Mouse (Mus musculus) embryonic facial prominence, embryonic 14.5 days (tissue): ENCODE measurements around the gene Cct5. TPM values are rescaled to one million over a fixed set of nuclear protein-coding genes. Genes with fewer than 3 reads are reported as not detected.
A peak's percentile ranks its signal among the peaks of the same experiment; 100 is the strongest.

Source experiments
- ATAC-seq: fragments of 200-750 bp; cut with Nextera tagmentation; 2 replicates; pipeline ENCODE4 v1.8.0; 2017; ENCODE audit warnings: low read depth, moderate number of reproducible peaks, moderate TSS enrichment
- DNase-seq: peaks from one replicate; pipeline ENCODE4 v3.0.0-alpha.2; 2015; ENCODE audit warnings: low spot score
- H3K27ac ChIP-seq: fragments of 300-500 bp; sonication (generic); replicated peaks from 2 replicates; pipeline ENCODE4 v1.5.1; 2014; ENCODE audit warnings: low read depth, mild to moderate bottlenecking, low read length, moderate library complexity
- H3K27me3 ChIP-seq: fragments of 300-500 bp; sonication (generic); replicated peaks from 2 replicates; pipeline ENCODE4 v1.6.1; 2014; ENCODE audit warnings: low read length; ENCODE audit not compliant: control insufficient read depth, insufficient read depth
- H3K36me3 ChIP-seq: fragments of 300-500 bp; sonication (generic); 2 replicates; pipeline ENCODE4 v1.6.1; 2014; ENCODE audit warnings: low read length, mixed read lengths; ENCODE audit not compliant: control insufficient read depth, insufficient read depth
- H3K4me1 ChIP-seq: fragments of 300-500 bp; sonication (generic); 2 replicates; pipeline ENCODE4 v1.6.1; 2014; ENCODE audit warnings: antibody characterized with exemption, low read length; ENCODE audit not compliant: control insufficient read depth, insufficient read depth
- H3K4me2 ChIP-seq: fragments of 300-500 bp; sonication (generic); 2 replicates; pipeline ENCODE4 v1.6.1; 2014; ENCODE audit warnings: low read depth, mild to moderate bottlenecking, low read length, moderate library complexity, mixed read lengths
- H3K4me3 ChIP-seq: fragments of 300-500 bp; sonication (generic); 2 replicates; pipeline ENCODE4 v1.5.1; 2014; ENCODE audit warnings: low read depth, mild to moderate bottlenecking, low read length
- H3K9ac ChIP-seq: fragments of 300-500 bp; sonication (generic); 2 replicates; pipeline ENCODE4 v1.6.1; 2014; ENCODE audit warnings: low read depth, mild to moderate bottlenecking, low read length, moderate library complexity, mixed read lengths
- H3K9me3 ChIP-seq: fragments of 300-500 bp; sonication (generic); 2 replicates; pipeline ENCODE4 v1.6.1; 2016; ENCODE audit warnings: low read length; ENCODE audit not compliant: control insufficient read depth
- WGBS: fragments of 180-500 bp; shearing (Covaris S2); extraction: QIAGEN DNeasy Blood & Tissue Kit; methylation state at CpG from one replicate; pipeline ENCODE4 v1.1.7; 2014; 5-methylcytosine and 5-hydroxymethylcytosine counted together
- polyA plus RNA-seq: library from polyadenylated mRNA; unstranded; fragments of >200 nt; fragmentation: Nextera tagmentation; extraction: Ambion mirVana; gene quantifications from 2 replicates; pipeline ENCODE4 v1.2.1, GENCODE M21; 2014

Gene Cct5
- polyA plus RNA-seq, 1 experiment from 2014 or later: 494 TPM

GRCm38 (mm10) chr15:31631396-31631858 lies 29.8 kb upstream of the Cct5 start:
- H3K36me3 ChIP-seq: no peaks in the 10 kb centered on the region
- H3K9me3 ChIP-seq: 0 out of 2 replicates have a peak, but pooled peaks cover 6% of the 10 kb centered on the region
- 0 out of 2 replicates have a peak overlapping the region, but pooled peaks have one; percentile 8 for H3K4me2 ChIP-seq
- peaks cover 4% of the 10 kb centered on the region for H3K4me1 ChIP-seq
- WGBS: 42% methylated on average over 12 of the region's 12 CpGs
- H3K27me3 ChIP-seq: no peaks in the 10 kb centered on the region
- no peak overlapping the region for H3K4me3 ChIP-seq
- H3K9ac ChIP-seq: no peak overlapping the region
- H3K27ac ChIP-seq: no peak overlapping the region
- DNase-seq (peak; percentile 64), ATAC-seq (peak; percentile 60)

- Histone ChIP-seq H3K27me3 (no peaks in the 10 kb centered on the region), H3K4me1 (peaks cover 4% of the 10 kb centered on the region), H3K36me3 (no peaks in the 10 kb centered on the region), H3K27ac (no peak overlapping the region), H3K9me3 (0 out of 2 replicates have a peak, but pooled peaks cover 6% of the 10 kb centered on the region), H3K9ac (no peak overlapping the region), H3K4me3 (no peak overlapping the region), H3K4me2 (no peak overlapping the region)
- ATAC-seq (no peak), DNase-seq (no peak)
- 78% methylated on average over 3 of the region's 3 CpGs for whole genome bisulfite sequencing
These were observed 28.0 kb upstream of the Cct5 start for GRCm38 (mm10) chr15:31629556-31629955.

GRCm38 (mm10) chr15:31628180-31628579 lies 26.6 kb upstream of the Cct5 start:
- DNase-seq (no peak), ATAC-seq (no peak)
- H3K4me2 ChIP-seq: no peak overlapping the region
- 71% methylated on average over 10 of the region's 10 CpGs for WGBS
- no peaks in the 10 kb centered on the region for H3K27me3 ChIP-seq
- no peaks in the 10 kb centered on the region for H3K9me3 ChIP-seq
- H3K4me3 ChIP-seq: no peak overlapping the region
- H3K9ac ChIP-seq: no peak overlapping the region
- no peak overlapping the region for H3K27ac ChIP-seq
- H3K36me3 ChIP-seq: peaks cover 4% of the 10 kb centered on the region; the same call in 1 of the 2 replicates
- H3K4me1 ChIP-seq: peaks cover 4% of the 10 kb centered on the region

- no peak for DNase-seq
These were observed 25.9 kb upstream of the Cct5 start for GRCm38 (mm10) chr15:31627277-31628154.

GRCm38 (mm10) chr15:31619521-31619920 lies 17.9 kb upstream of the Cct5 start:
- ATAC-seq (no peak), DNase-seq (peak; percentile 66)
- H3K9ac ChIP-seq: no peak overlapping the region
- H3K27ac ChIP-seq: no peak overlapping the region
- no peak overlapping the region for H3K4me2 ChIP-seq
- H3K36me3 ChIP-seq: peaks cover 23% of the 10 kb centered on the region
- no peaks in the 10 kb centered on the region for H3K4me1 ChIP-seq
- H3K4me3 ChIP-seq: no peak overlapping the region
- WGBS: 87% methylated on average over 8 of the region's 8 CpGs
- H3K9me3 ChIP-seq: no peaks in the 10 kb centered on the region
- no peaks in the 10 kb centered on the region for H3K27me3 ChIP-seq

More at GRCm38 (mm10) chr15:31627277-31628154, 25.9 kb upstream of the Cct5 start:
- no peaks in the 10 kb centered on the region for H3K27me3 ChIP-seq
- no peak overlapping the region for H3K4me3 ChIP-seq
- no peaks in the 10 kb centered on the region for H3K9me3 ChIP-seq
- H3K27ac ChIP-seq: peak overlapping the region; percentile 65
- peaks cover 4% of the 10 kb centered on the region for H3K4me1 ChIP-seq
- 27% methylated on average over 12 of the region's 12 CpGs for WGBS
- H3K9ac ChIP-seq: 0 out of 2 replicates have a peak overlapping the region, but pooled peaks have one; percentile 27
- H3K4me2 ChIP-seq: peak overlapping the region; percentile 30
- peaks cover 4% of the 10 kb centered on the region; the same call in 1 of the 2 replicates for H3K36me3 ChIP-seq
- ATAC-seq: no peak

- no peak overlapping the region for H3K9ac ChIP-seq
- no peaks in the 10 kb centered on the region for H3K27me3 ChIP-seq
- H3K4me2 ChIP-seq: no peak overlapping the region
- no peaks in the 10 kb centered on the region for H3K4me1 ChIP-seq
- DNase-seq (no peak), ATAC-seq (no peak)
- no peaks in the 10 kb centered on the region for H3K9me3 ChIP-seq
- 89% methylated on average over 9 of the region's 9 CpGs for WGBS
- no peak overlapping the region for H3K27ac ChIP-seq
- H3K4me3 ChIP-seq: no peak overlapping the region
- peaks cover 17% of the 10 kb centered on the region for H3K36me3 ChIP-seq
These were observed 15.7 kb upstream of the Cct5 start for GRCm38 (mm10) chr15:31617261-31617660.

GRCm38 (mm10) chr15:31614666-31615065 lies 13.1 kb upstream of the Cct5 start:
- no peaks in the 10 kb centered on the region for H3K4me1 ChIP-seq
- 35% methylated on average over 2 of the region's 2 CpGs for WGBS
- no peak overlapping the region for H3K4me2 ChIP-seq
- H3K36me3 ChIP-seq: peaks cover 12% of the 10 kb centered on the region
- ATAC-seq (no peak), DNase-seq (peak; percentile 26)
- H3K4me3 ChIP-seq: no peak overlapping the region
- no peaks in the 10 kb centered on the region for H3K9me3 ChIP-seq
- H3K27ac ChIP-seq: no peak overlapping the region
- no peak overlapping the region for H3K9ac ChIP-seq
- H3K27me3 ChIP-seq: no peaks in the 10 kb centered on the region

GRCm38 (mm10) chr15:31613826-31614453 lies 12.3 kb upstream of the Cct5 start:
- Histone ChIP-seq H3K9ac (no peak overlapping the region), H3K4me1 (no peaks in the 10 kb centered on the region), H3K36me3 (peaks cover 7% of the 10 kb centered on the region), H3K9me3 (no peaks in the 10 kb centered on the region), H3K4me3 (no peak overlapping the region), H3K4me2 (no peak overlapping the region), H3K27me3 (no peaks in the 10 kb centered on the region), H3K27ac (no peak overlapping the region)
- DNase-seq (no peak), ATAC-seq (no peak)
- WGBS: 84% methylated on average over 6 of the region's 6 CpGs
